Mouse (Mus musculus) heart, postnatal 0 days (tissue): ENCODE data around the gene Wnt10b.

Experiments
- CTCF ChIP-seq: IDR thresholded peaks from 2 replicates; pipeline ENCODE4 v1.5.1; 2016; ENCODE audit warnings: antibody characterized with exemption, control low read depth, low read depth
- EP300 ChIP-seq: IDR thresholded peaks from 2 replicates; pipeline ENCODE4 v1.6.1; 2016; ENCODE audit warnings: antibody characterized with exemption, low read depth

DNA sequence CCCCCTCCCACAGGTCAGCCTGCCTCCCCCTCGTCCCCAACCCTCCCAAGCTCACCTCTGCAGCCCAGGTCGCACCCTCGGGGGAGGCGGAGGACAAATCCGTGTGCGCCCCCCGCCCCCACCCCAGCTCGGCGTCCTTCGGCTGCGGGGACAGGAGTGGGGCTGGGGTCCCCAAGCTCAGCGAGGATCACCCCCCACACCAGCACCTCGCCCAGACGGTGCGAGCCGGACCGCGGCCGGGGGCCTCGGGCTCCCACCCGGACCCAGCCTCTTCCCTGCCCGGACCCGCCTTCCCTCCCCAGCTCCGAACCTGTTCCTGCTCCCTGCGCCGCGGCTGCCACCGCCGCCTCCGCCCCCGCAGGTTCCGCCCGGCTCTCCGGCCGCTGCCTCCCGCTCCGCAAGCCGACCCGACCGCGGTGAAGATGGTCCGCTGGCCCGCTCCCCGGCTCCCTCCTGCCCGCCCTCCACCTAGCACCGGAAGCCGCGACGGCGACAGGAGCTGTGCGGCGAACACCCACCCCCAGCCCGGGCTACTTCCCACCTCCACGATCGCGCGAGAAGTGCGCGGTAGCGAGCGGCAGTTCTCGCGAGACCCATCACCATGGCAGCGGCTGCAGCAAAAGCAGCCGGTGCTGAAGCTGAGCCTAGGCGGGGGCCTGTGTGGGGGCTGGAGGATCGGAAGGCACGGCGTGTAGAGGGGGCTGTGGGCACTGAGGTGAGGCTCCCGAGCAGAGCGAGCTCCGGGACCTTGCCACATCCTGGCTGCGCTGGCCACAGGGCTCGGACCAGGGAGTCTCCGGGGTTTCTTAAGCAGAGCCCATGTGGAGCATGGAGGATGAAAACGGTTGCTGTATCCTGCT is 15.1 kb downstream of the Wnt10b start, which contains the start of gene Arf3:
- no peak for TF ChIP-seq CTCF
- TF ChIP-seq EP300: peak; percentile 91
